Mouse (Mus musculus) megakaryocyte, embryonic 14.5 days (primary cell): ENCODE data around the gene Gdpd4. TPM values are rescaled to one million over a fixed set of nuclear protein-coding genes. Genes with fewer than 3 reads are reported as not detected.
A peak's percentile ranks its signal among the peaks of the same experiment; 100 is the strongest.

Experiments used
- H3K27me3 ChIP-seq: replicated peaks from 2 replicates; pipeline ENCODE3; 2012; ENCODE audit warnings: inconsistent platforms
- H3K36me3 ChIP-seq: replicated peaks from 2 replicates; pipeline ENCODE3; 2012; ENCODE audit warnings: low read length, inconsistent platforms, mixed read lengths
- H3K4me1 ChIP-seq: 2 replicates; pipeline ENCODE4 v1.6.1; 2012; ENCODE audit warnings: inconsistent platforms
- H3K4me3 ChIP-seq: replicated peaks from 2 replicates; pipeline ENCODE3; 2012; ENCODE audit warnings: moderate library complexity, mild to moderate bottlenecking, inconsistent platforms
- H3K9me3 ChIP-seq: 2 replicates; pipeline ENCODE4 v1.6.1; 2012; ENCODE audit warnings: inconsistent platforms
- FLI1 ChIP-seq: IDR thresholded peaks from 2 replicates; pipeline ENCODE4 v1.6.1; 2012; ENCODE audit warnings: low read length, inconsistent platforms, mixed read lengths
- GATA1 ChIP-seq: IDR thresholded peaks from 3 replicates; pipeline ENCODE4 v1.6.1; 2012; ENCODE audit warnings: mixed read lengths, low read length, inconsistent platforms, borderline replicate concordance
- polyA plus RNA-seq: library from polyadenylated mRNA; stranded (reverse); fragments of >175 nt; gene quantifications from 2 replicates; pipeline ENCODE4 v1.2.3, GENCODE M21; 2012; ENCODE audit warnings: low replicate concordance; ENCODE audit not compliant: insufficient read depth

The Gdpd4 gene
- polyA plus RNA-seq, 1 experiment: not detected

DNA sequence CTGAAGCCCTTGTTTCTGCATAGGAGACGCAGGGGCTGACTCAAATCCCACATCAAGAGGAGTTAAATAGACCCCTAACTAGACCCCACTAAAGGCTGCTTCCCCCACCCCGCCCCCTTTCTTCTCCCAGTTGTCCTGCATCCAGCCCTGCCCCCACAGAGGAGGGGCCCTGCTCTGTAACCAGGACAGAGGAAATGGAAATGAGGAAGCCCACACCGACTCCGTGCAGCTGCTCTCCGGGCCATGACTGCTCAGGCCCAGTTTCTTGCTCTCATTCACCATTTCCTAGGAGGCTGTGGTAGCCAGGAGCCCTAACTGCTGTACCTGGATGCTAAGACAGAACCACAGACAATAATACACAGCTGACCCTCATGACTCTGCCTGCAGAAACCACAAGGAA, 162.6 kb downstream of the Gdpd4 start:
- Histone ChIP-seq H3K9me3 (no peaks in the 10 kb centered on the region), H3K4me1 (peaks cover 93% of the 10 kb centered on the region), H3K4me3 (peak overlapping the region; percentile 29), H3K27me3 (peaks cover 7% of the 10 kb centered on the region), H3K36me3 (peaks cover 63% of the 10 kb centered on the region)
- TF ChIP-seq FLI1 (no peak), GATA1 (no peak)

DNA sequence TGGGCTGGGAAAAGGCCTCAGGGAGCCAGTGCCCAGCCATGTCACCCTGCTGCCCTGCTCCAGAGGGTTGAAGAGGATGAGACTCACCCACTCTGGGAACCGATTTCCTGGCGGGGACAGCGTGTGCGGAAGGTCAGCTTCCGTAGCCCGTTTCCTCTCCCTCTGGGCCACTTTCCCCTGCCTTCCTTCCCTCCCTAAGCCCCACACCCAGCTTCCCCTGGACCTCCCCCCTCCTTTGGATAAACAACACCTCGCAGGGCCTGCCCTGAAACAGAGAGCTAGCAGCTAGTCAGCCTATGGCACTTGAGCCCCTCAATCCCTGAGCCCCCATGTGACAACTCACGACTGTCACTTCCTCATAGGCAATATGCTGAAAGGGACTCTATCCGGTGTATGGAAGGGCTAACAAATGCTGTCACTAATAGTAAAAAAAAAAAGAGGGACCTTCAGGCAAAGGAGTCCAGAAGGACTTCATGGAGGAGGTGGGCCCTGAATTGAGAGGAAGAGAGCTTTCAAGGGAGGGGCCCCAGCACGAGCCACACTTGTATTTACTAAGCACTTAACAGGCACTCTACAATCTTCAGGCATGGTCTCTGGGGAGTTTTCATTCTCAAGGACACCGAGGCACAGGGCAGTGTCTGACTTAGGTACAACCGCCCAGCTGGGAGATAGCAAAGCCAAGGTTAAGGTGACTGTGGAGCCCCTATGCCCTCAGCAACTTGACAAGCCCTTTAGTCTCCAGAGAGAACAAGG, 165.0 kb downstream of the Gdpd4 start:
- Histone ChIP-seq H3K4me3 (peak overlapping the region; percentile 91), H3K9me3 (no peaks in the 10 kb centered on the region), H3K4me1 (peaks cover 72% of the 10 kb centered on the region), H3K27me3 (peaks cover 25% of the 10 kb centered on the region), H3K36me3 (peaks cover 40% of the 10 kb centered on the region)
- TF ChIP-seq GATA1 (no peak), FLI1 (no peak)

DNA sequence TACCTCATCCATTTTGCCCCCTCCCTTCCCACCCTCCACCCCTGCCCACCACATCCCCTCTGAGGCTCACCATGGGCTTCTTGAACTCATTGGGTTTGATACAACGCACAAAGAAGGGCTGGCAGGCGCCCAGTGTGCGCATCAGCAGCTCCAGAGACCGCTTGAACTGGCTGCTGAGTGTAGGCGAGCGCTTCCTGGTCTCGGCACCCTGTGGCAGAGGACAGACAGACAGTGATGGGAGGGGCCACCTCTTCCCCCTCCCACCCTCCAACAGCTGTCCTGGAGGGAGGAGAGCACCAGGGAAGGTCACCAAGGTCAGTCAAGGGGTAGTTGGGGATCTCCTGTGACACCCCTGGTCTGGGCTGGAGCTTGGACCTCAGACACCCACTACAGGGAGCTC, 165.6 kb downstream of the Gdpd4 start:
- H3K4me1 ChIP-seq: peaks cover 68% of the 10 kb centered on the region
- H3K9me3 ChIP-seq: no peaks in the 10 kb centered on the region
- TF ChIP-seq FLI1 (no peak), GATA1 (no peak)
- peak overlapping the region; percentile 91 for H3K4me3 ChIP-seq
- H3K27me3 ChIP-seq: peaks cover 28% of the 10 kb centered on the region
- peaks cover 34% of the 10 kb centered on the region for H3K36me3 ChIP-seq

DNA sequence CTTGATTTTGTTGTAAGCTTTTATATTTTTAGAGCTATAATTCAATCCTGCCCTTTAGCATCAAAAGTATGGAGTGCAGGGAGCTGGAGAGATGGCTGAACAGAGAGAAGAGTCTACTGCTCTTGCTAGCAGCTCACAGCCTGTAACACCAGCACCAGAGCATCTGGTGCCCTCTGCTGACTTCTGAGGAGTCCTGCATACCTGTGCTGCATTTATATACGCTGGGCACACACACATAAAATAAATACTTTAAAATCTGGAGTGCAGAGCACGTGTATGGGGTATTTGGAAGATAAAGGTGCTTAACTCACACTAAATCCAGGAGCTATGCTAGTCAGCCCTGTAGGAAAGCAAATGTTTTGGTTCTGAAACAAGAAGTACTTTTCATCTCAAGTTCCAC, 166.6 kb downstream of the Gdpd4 start:
- Histone ChIP-seq H3K4me1 (peaks cover 60% of the 10 kb centered on the region), H3K9me3 (no peaks in the 10 kb centered on the region), H3K4me3 (no peak overlapping the region), H3K36me3 (peaks cover 23% of the 10 kb centered on the region), H3K27me3 (peaks cover 37% of the 10 kb centered on the region)
- no peak for TF ChIP-seq GATA1
- no peak for TF ChIP-seq FLI1

DNA sequence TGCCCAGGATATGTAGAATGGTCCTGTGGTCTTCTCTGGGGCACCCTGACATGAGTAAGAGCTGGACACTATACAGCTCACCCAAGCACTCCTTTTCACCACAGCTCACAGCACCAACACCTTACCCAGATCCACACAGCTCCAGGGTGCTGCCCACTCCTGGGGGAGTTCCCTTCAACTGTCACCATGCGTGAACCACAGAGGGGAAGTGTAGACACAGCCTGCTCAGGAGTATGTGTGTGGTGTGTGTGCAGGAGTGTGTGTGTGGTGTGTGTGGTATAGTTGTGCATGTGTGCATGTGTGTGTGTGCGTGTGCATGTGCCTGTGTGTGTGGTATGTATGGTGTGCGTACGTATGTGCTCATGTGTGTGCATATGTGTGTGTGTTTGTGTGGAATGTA, 176.1 kb downstream of the Gdpd4 start:
- Histone ChIP-seq H3K36me3 (no peaks in the 10 kb centered on the region), H3K4me1 (0 out of 2 replicates have a peak, but pooled peaks cover 1% of the 10 kb centered on the region), H3K9me3 (peaks cover 24% of the 10 kb centered on the region), H3K27me3 (peaks cover 82% of the 10 kb centered on the region), H3K4me3 (peak overlapping the region; percentile 29)
- TF ChIP-seq GATA1 (no peak), FLI1 (no peak)

DNA sequence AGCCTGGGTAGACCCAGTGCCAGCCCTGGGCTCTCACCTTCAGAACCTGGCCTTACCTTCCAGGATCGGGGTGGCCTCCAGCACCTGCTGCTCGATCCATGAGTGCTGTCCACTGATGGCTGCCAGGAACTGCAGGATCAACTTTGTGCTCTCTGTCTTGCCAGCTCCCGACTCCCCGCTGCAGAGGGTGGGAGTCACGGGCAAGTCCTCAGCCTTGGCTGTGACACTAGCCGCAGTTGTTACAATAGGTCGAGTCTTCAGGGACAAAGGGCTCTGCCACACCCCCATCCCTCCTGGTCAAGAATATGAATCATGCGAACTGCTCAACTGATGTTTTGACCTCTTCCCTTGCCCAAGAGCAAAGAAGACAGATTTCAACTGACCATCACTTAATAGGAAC, 177.8 kb downstream of the Gdpd4 start:
- Histone ChIP-seq H3K4me1 (peaks cover 3% of the 10 kb centered on the region; the same call in 1 of the 2 replicates), H3K9me3 (peaks cover 24% of the 10 kb centered on the region), H3K27me3 (peaks cover 76% of the 10 kb centered on the region), H3K36me3 (no peaks in the 10 kb centered on the region), H3K4me3 (no peak overlapping the region)
- no peak for TF ChIP-seq GATA1
- no peak for TF ChIP-seq FLI1

Other genes starting within 250 kb of the Gdpd4 start
- gene Clns1a, start 223.3 kb upstream of the Gdpd4 start, polyA plus RNA-seq: 12.3 and 28.6 TPM in 2 replicates
- gene Aqp11, start 181.7 kb upstream of the Gdpd4 start, polyA plus RNA-seq: 0.54 TPM in 1 of 2 replicates, not detected in the other
- gene Pak1, start 131.4 kb upstream of the Gdpd4 start, polyA plus RNA-seq: 0.62 and 3.1 TPM in 2 replicates
- gene Myo7a, start 199.6 kb downstream of the Gdpd4 start, polyA plus RNA-seq: 37.5 and 149 TPM in 2 replicates
- gene Omp, start 225.5 kb downstream of the Gdpd4 start, polyA plus RNA-seq: 0.29 TPM in 1 of 2 replicates, not detected in the other